Mouse (Mus musculus) heart, postnatal 0 days (tissue): ENCODE data around the gene Sox1.

Experiments used
- CTCF ChIP-seq: IDR thresholded peaks from 2 replicates; pipeline ENCODE4 v1.5.1; 2016; ENCODE audit warnings: antibody characterized with exemption, control low read depth, low read depth
- EP300 ChIP-seq: IDR thresholded peaks from 2 replicates; pipeline ENCODE4 v1.6.1; 2016; ENCODE audit warnings: antibody characterized with exemption, low read depth

- TF ChIP-seq CTCF (no peak), EP300 (no peak)
Observed at GRCm38 (mm10) chr8:12425906-12426305, 30.8 kb downstream of the Sox1 start.
